Mouse (Mus musculus) activated CD4-positive, CD25-positive, alpha-beta regulatory T cell, adult 4 months (primary cell): ENCODE measurements around the gene Frem2. TPM values are rescaled to one million over a fixed set of nuclear protein-coding genes. Genes with fewer than 3 reads are reported as not detected.

Source experiments
- ATAC-seq: one replicate; pipeline ENCODE4 v1.8.0; 2017
- polyA plus RNA-seq, 2 experiments: library from polyadenylated mRNA; unstranded; fragments of 100-300 nt; shearing (Covaris generic); gene quantifications; one replicate each; pipeline ENCODE4 v1.2.1; 2017

Frem2 gene
- not detected for polyA plus RNA-seq

DNA sequence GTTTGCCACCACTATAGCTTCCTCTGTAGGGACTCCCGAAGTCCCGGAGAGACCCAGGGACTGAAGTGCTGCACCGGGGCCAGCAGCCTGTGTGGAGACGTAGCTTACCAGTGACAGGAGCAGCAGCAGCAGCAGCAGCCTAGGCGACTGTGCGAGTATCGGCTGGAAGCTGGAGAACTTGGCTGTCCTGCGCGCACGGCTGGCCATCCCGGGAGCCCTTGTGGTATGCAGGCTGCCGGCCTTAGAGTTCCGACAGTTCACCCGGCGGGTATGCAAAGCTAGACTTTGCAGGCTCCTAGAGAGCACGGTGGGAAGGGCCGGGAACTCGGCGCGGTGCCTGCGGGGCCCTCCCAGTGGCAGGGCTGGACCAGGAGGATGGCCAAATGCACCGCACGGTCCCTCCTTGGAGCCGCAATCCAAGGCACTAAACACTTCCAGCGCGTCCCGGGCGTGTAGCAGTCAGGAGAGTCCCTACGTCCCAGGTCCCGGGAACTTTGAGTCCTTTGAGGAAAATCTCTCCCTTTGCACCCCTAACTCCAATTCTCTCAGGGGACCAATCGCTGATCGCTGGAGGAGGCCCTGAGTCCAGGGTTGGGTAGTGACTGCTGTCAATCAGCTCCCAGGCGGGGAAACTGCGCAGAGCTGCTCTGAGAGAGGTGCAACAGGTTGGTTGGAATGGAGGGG is at the start of gene Frem2:
Frem2 (minus strand) TSS at position 478 of the 684 bp plus-strand sequence.
- ATAC-seq, result no peak

DNA sequence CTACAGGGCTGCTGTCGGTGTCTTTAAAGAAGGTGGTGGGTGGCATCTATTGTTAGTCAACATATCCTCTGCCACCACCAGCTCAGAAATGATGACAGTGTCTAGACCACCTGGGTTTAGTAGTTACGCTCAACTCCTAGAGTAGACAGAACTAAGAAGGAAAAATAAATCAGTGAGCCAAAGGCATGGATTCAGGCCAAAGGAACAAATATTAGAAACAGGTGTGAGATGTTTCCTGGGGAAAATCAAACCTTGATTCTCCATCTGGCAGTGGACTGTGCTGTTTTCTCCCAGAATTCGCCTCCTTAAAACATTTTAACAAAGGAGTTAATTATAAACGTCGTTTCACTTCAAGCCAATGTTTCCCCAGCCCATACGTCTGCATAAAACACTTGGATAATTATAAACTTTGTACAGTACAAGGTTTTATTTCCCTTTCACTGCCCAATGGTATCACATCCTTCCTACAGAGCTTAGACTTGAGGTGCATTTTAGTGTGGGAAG is 48.9 kb upstream of the Frem2 start:
- ATAC-seq, result no peak

DNA sequence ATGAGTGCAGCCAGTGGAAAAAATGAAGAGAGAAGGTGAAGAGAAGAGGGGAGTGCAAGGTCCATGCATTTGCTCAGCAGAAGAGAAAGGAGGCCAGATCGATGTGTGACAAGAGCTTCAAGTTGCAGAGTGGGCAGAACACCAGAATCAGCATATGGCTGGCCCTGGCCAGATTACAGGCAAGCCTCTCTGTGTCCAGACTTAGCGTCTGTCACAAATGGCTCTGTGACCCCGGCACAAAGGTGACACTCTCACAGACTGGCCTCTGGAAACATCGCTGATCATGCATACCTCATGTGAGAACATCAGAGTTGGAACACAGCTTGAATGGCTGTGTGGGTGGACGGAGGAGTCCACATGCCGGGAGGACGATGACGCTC is 46.0 kb upstream of the Frem2 start:
- ATAC-seq, result no peak

GRCm38 (mm10) chr3:53702421-53703125 is 45.4 kb upstream of the Frem2 start:
- no peak for ATAC-seq

DNA sequence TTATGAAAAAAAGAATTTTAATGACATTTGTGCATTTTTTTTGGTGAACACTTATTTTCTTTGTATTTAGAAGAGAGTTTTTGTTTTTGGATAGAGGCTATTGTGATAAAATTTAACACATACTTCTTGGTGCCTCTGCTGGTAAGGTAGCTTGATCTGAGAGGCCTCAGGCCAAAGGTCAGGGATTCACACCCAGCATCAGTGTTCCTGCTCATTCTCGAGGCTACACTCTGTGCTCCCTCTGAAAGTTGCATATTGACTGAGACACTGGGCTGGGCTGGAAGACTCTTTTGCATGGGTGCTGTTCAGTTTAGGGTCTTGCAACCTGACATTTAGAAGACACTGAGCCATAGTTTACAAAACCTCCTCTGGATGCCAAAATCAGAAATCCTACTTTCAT is 44.8 kb upstream of the Frem2 start:
- no peak for ATAC-seq

DNA sequence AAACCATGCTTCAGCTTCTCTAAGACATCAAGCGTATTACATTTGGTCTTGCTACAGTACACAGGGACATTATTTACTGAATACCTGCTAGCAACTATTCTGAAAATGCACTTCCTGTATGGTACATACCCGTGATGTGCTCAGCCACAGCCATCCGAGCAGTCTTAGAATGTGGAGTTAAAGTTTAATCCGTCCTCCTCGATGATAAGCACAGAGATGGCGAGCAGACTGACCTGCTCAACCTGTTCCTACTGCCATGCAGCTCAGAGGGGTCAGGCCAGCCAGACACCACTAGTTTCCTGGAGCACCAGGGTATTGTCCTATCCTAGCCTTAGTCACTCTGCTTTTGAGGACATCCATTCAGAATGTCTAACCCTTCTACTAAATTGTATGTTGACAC is 30.6 kb upstream of the Frem2 start:
- ATAC-seq, result no peak

DNA sequence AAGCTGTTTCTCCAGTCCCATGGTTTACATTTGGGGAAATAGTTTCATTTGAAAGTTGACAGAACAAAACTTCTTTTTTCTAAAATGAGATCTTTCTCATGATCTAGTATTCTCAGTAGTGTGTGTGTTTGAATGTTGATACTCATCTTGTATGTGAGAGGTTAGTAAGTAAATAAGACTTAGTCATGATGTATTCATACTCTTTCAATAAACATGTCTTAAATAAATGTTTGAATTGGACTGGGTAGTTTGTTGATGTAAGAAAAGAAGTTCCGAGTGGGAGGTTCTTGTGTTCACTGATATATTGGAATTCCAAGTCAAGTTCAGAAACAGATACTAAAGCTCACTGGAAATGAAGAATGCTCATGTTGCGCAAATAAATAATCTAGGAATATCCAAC is 25.1 kb upstream of the Frem2 start:
- no peak for ATAC-seq

DNA sequence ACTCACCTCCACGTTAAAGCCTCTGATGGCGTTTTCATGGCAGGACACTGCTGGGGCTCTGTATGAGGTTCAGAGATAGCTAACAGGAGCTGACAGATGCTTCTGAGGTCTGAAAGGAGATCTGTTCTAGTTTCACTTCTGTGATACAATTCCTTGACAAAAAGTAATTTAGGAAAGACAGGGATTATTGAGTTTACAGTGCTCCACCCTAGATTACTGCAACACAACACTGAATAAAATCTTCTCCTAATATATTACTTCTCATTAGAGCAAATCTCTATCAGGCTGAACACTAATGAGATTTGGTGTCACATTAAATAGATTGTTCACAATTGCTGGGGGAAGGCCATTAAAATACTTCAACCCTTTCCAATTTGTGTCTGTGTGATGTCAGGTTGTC is 23.7 kb upstream of the Frem2 start:
- no peak for ATAC-seq

GRCm38 (mm10) chr3:53674225-53674624 is 17.1 kb upstream of the Frem2 start:
- no peak for ATAC-seq

DNA sequence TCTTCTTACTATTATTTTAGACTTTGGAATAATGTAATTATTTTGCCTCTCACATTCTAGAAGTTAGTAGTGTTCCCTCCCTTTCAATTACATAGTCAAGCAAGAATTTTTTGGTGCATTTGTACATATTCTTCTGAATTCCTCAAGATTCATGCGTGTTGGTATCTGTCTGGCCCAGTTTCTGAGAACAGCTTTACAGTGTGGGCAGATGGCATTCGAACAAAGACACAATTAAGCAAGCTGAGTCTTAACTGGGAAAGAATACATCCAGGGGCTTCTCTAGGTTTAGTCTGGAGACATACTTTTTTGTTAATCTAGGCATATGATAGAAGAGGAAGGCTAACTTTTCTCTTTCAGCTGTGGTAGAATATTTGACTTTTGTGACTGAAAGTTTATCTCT is 12.6 kb upstream of the Frem2 start:
- no peak for ATAC-seq

DNA sequence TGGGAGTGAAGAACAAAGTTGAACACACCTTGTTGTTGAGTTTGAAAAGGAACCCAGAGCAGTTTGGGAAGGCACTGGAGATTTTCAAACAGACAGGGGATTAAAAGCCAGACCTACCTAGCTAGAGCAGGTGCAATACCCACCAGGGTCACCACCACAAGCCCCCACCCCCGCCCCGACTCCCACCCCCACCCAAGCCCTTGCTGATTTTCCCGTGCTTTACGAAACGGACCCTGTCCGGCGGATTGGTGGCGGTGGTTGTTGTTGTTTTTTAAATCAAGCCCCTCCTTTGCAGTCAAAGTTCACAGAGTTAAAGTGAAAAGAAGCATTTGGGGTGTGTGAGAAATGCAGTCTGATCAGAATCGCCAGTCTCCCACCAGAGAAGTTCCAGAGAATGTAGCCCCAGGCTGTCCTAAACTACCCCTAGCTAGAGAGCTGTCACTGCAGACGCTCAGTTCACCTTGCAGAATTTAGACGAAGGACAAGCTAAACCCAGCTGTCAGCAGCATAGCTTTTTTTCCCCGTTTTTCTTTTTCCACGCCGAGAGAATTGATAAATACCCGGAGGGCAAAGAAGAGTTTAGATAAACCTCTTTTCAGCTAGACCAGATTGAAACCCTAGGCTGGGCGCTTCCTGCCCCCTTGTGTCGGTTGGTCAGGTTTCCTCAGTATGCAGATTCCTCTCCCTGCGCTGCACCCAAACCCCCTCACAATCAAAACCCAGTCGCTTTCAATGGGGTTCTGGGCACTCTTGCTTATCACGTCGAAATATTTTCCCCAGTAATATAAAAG is 784 bp upstream of the Frem2 start:
- ATAC-seq, result no peak

- no peak for ATAC-seq
Measured at GRCm38 (mm10) chr3:53656328-53656877, 752 bp downstream of the Frem2 start.

DNA sequence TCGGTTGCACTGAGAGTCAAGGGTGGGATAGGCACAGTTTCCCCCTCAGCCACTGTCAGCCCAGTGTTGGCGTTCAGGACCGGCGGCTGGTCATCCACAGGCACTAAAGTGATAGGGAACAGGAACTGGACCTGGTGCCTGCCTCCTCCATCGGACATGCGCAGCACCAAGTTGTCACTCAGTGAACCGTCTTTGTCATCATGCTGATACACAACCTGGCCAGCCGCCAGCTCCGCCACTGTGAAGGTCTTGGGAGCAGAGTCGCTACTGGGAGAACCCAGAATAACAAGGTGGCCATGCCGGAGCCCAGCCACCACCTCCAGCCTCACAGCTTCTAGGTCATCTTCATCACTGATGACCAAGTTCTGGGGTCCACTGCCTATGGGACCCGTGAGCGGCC is 1.8 kb downstream of the Frem2 start:
- ATAC-seq, result no peak

DNA sequence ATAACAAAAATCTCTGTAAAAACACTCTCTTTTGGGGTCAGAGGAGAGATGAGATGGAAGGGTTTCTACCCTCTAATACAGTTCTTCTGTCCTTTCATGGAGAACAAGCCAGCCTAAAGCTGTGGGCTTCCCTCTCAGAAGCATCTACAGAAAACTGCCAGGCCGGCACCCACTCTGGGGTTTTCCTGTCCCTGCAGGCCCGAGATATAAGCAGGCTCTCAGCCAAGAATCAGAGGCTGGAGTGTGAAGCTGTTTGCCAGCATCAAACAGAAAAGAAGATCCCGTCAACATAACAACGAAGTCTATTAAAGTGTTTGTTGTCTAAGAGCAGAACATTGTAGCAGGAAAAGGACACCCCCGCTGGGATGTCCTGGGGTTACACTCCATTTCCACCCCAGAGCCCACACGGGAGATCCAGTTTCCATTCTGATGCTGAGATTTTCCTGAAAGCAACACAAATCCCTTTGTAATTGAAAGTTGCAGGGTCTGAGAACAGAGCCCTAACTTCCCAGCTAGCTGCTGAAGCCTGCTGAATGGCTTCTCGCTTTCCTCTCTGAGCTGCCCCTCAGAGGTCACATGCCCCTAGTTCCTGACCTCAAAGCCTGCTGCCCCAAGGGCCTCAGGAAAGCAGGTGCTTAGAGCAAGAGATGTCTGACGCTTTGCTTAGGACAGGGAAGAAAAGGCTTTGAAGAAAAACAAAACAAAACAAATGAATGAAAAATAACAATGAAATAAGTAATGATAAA is 7.0 kb downstream of the Frem2 start:
- no peak for ATAC-seq

- no peak for ATAC-seq
Measured at GRCm38 (mm10) chr3:53649425-53649824, 7.7 kb downstream of the Frem2 start.

DNA sequence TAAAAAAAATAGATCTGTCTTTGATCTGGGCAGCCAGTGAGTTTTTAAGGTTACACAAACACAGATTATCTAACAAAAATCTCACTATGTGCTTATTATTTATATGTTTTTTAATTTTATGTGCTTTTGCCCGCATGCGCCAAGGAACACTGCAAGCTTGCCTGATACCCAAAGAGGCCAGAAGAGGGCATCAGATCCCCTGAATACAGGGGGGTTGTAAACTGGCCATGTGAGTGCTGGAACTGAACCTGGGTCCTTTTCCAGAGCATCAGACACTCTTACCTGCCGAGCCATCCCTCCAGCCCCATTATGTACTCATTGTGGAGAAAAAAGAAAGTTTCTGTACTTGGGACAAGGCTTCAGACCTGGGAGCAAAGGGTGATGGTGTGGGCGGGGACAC is 8.3 kb downstream of the Frem2 start:
- no peak for ATAC-seq

GRCm38 (mm10) chr3:53635948-53636347 is 21.2 kb downstream of the Frem2 start:
- no peak for ATAC-seq

GRCm38 (mm10) chr3:53631126-53631525 is 26.0 kb downstream of the Frem2 start:
- ATAC-seq, result no peak

GRCm38 (mm10) chr3:53630630-53631029 is 26.5 kb downstream of the Frem2 start:
- no peak for ATAC-seq

GRCm38 (mm10) chr3:53629966-53630365 is 27.2 kb downstream of the Frem2 start:
- ATAC-seq, result no peak

GRCm38 (mm10) chr3:53623222-53623621 is 33.9 kb downstream of the Frem2 start:
- no peak for ATAC-seq

GRCm38 (mm10) chr3:53620978-53621377 is 36.2 kb downstream of the Frem2 start:
- ATAC-seq, result no peak
